Mouse (Mus musculus) ES-E14 (cell line): ENCODE results near the gene Tmed2.

Experiments used
- CHD2 ChIP-seq: IDR thresholded peaks from 2 replicates; pipeline ENCODE4 v1.6.1; 2014; ENCODE audit warnings: mild to moderate bottlenecking, low read depth, low read length, inconsistent platforms
- HCFC1 ChIP-seq: IDR thresholded peaks from 2 replicates; pipeline ENCODE4 v1.6.1; 2012; ENCODE audit warnings: low read length, inconsistent platforms, borderline replicate concordance; ENCODE audit not compliant: insufficient read depth
- MAFK ChIP-seq: IDR thresholded peaks from 2 replicates; pipeline ENCODE4 v1.6.1; 2014; ENCODE audit warnings: mild to moderate bottlenecking, low read depth, low read length, inconsistent platforms; ENCODE audit not compliant: insufficient read depth
- ZC3H11A ChIP-seq: IDR thresholded peaks from 2 replicates; pipeline ENCODE4 v1.6.1; 2012; ENCODE audit warnings: low read depth, mild to moderate bottlenecking, inconsistent platforms, low read length, borderline replicate concordance

GRCm38 (mm10) chr5:124598224-124599174 lies 58.0 kb downstream of the Tmed2 start:
- TF ChIP-seq MAFK = no peak
- no peak for TF ChIP-seq HCFC1
- no peak for TF ChIP-seq ZC3H11A
- TF ChIP-seq CHD2 = peak; percentile 67; the same call in 1 of the 2 replicates
